Mouse (Mus musculus): ENCODE results near the gene Tchh. TPM values are rescaled to one million over a fixed set of nuclear protein-coding genes. Genes with fewer than 3 reads are reported as not detected.

The Tchh gene
- total and polyA plus RNA-seq, 3 experiments = not detected

GRCm38 (mm10) chr3:93411905-93412304, 30.2 kb upstream of the Tchh start:
- Histone ChIP-seq H3K9me3 (replicated peaks; ENCODE audit: low read length) (no peaks in the 10 kb centered on the region), H3K4me1 (ENCODE audit: control insufficient read depth in 1 of 2, insufficient read depth in 2 of 2) (peaks cover 0 to 4% of the 10 kb centered on the region in 2 experiments; a peak in 2 of 4 replicates), H3K79me2 (replicated peaks; ENCODE audit: control insufficient read depth, extremely low read depth, insufficient read depth, poor library complexity, severe bottlenecking) (no peaks in the 10 kb centered on the region), H3K9ac (ENCODE audit: insufficient read depth, low read depth) (no peak overlapping the region), H3K36me3 (replicated peaks in 1 of 2; ENCODE audit: control insufficient read depth in 1 of 2, insufficient read depth in 1 of 2, low read length in 1 of 2) (no peaks in the 10 kb centered on the region), H3K27me3 (replicated peaks) (no peaks in the 10 kb centered on the region), H3K27ac (ENCODE audit: insufficient read depth, low read depth) (no peak overlapping the region), H3K4me3 (replicated peaks in 1 of 3; ENCODE audit: low read depth in 2 of 3, low read length in 2 of 3, poor library complexity in 1 of 3) (no peak overlapping the region), H3K4me2 (ENCODE audit: insufficient read depth, low read depth, poor library complexity, severe bottlenecking) (no peak overlapping the region)
- in situ Hi-C loops (cut with MboI; ENCODE audit: low pct_ligation_motif_present, low pct_unique_long_range_greater_than_20kb, low sequenced_read_pairs) (no loop called here), dilution Hi-C loops (cut with MboI; ENCODE audit: extremely low pct_ligation_motif_present, extremely low pct_unique_long_range_greater_than_20kb, low sequenced_read_pairs) (no loop called here)
- TF ChIP-seq MAZ (IDR thresholded peaks at IDR 0.05; ENCODE audit: low read depth, low read length) = no peak
- no peak for TF ChIP-seq GABPA (IDR thresholded peaks at IDR 0.05; ENCODE audit: insufficient replicate concordance, low read depth, low read length)
- no peak for TF ChIP-seq USF2 (conservative IDR thresholded peaks at IDR 0.05; ENCODE audit: low read depth, low read length)
- TF ChIP-seq ELF1 (IDR thresholded peaks at IDR 0.05; ENCODE audit: low read depth, low read length) = no peak
- no peak for TF ChIP-seq UBTF (IDR thresholded peaks at IDR 0.05; ENCODE audit: low read depth, low read length)
- no peak for TF ChIP-seq NRF1 (IDR thresholded peaks at IDR 0.05; ENCODE audit: low read depth, low read length)
- no peak for TF ChIP-seq MAX (IDR thresholded peaks at IDR 0.05; ENCODE audit: low read length)
- no peak for TF ChIP-seq BHLHE40 (IDR thresholded peaks at IDR 0.05; ENCODE audit: low read depth, low read length)
- TF ChIP-seq CHD1 (IDR thresholded peaks at IDR 0.05; ENCODE audit: low read depth, low read length) = no peak
- TF ChIP-seq TCF12 (IDR thresholded peaks at IDR 0.05; ENCODE audit: low read depth, low read length) = no peak
- TF ChIP-seq PAX5 (IDR thresholded peaks at IDR 0.05; ENCODE audit: low read length) = no peak
- no peak for TF ChIP-seq CHD2 (IDR thresholded peaks at IDR 0.05; ENCODE audit: low read length)
- TF ChIP-seq MEF2A (IDR thresholded peaks at IDR 0.05; ENCODE audit: borderline replicate concordance, low read depth, low read length) = no peak
- TF ChIP-seq POLR2AphosphoS2 (IDR thresholded peaks at IDR 0.05; ENCODE audit: low read depth, low read length) = no peak
- no peak for TF ChIP-seq HCFC1 (IDR thresholded peaks at IDR 0.05; ENCODE audit: low read depth, low read length)
- TF ChIP-seq EP300 (IDR thresholded peaks at IDR 0.05; ENCODE audit: low read length) = no peak
- no peak for TF ChIP-seq JUND (conservative IDR thresholded peaks at IDR 0.05; ENCODE audit: low read depth, low read length)
- no peak for TF ChIP-seq MAFK (IDR thresholded peaks at IDR 0.05; ENCODE audit: insufficient replicate concordance, low read length)
- no peak for TF ChIP-seq KAT2A (IDR thresholded peaks at IDR 0.05; ENCODE audit: insufficient replicate concordance, low read length)
- DNase-seq (ENCODE audit: extremely low read depth) = peak; percentile 2

GRCm38 (mm10) chr3:93431673-93432072, 10.5 kb upstream of the Tchh start:
- dilution Hi-C loops (cut with MboI; ENCODE audit: extremely low pct_ligation_motif_present, extremely low pct_unique_long_range_greater_than_20kb, low sequenced_read_pairs) = no loop called here
- no peak for DNase-seq (ENCODE audit: extremely low read depth)
- in situ Hi-C loops (cut with MboI; ENCODE audit: low pct_ligation_motif_present, low pct_unique_long_range_greater_than_20kb, low sequenced_read_pairs) = no loop called here

More at GRCm38 (mm10) chr3:93431673-93432072, 10.5 kb upstream of the Tchh start:
- Histone ChIP-seq H3K27ac (ENCODE audit: insufficient read depth, low read depth) (no peak overlapping the region), H3K9ac (ENCODE audit: insufficient read depth, low read depth) (no peak overlapping the region), H3K79me2 (replicated peaks; ENCODE audit: control insufficient read depth, extremely low read depth, insufficient read depth, poor library complexity, severe bottlenecking) (no peaks in the 10 kb centered on the region), H3K27me3 (replicated peaks) (no peaks in the 10 kb centered on the region), H3K9me3 (replicated peaks; ENCODE audit: low read length) (no peaks in the 10 kb centered on the region), H3K36me3 (replicated peaks in 1 of 2; ENCODE audit: control insufficient read depth in 1 of 2, insufficient read depth in 1 of 2, low read length in 1 of 2) (no peaks in the 10 kb centered on the region), H3K4me1 (ENCODE audit: control insufficient read depth in 1 of 2, insufficient read depth in 2 of 2) (no peaks in the 10 kb centered on the region), H3K4me3 (replicated peaks in 1 of 3; ENCODE audit: low read depth in 2 of 3, low read length in 2 of 3, poor library complexity in 1 of 3) (no peak overlapping the region), H3K4me2 (ENCODE audit: insufficient read depth, low read depth, poor library complexity, severe bottlenecking) (no peak overlapping the region)
- TF ChIP-seq MAX (IDR thresholded peaks at IDR 0.05; ENCODE audit: low read length) (no peak), ZC3H11A (IDR thresholded peaks at IDR 0.05; ENCODE audit: low read depth, low read length) (no peak), USF2 (conservative IDR thresholded peaks at IDR 0.05; ENCODE audit: low read depth, low read length) (no peak), TBP (conservative IDR thresholded peaks at IDR 0.05; ENCODE audit: low read depth, low read length) (no peak), ZNF384 (IDR thresholded peaks at IDR 0.05; ENCODE audit: low read depth, low read length) (no peak), TCF12 (IDR thresholded peaks at IDR 0.05; ENCODE audit: low read depth, low read length) (no peak), USF1 (IDR thresholded peaks at IDR 0.05; ENCODE audit: low read depth, low read length) (no peak), JUN (IDR thresholded peaks at IDR 0.05; ENCODE audit: insufficient read depth, low read depth, low read length) (no peak), POLR2AphosphoS2 (IDR thresholded peaks at IDR 0.05; ENCODE audit: low read depth, low read length) (no peak), EP300 (IDR thresholded peaks at IDR 0.05; ENCODE audit: low read length) (no peak), RAD21 (IDR thresholded peaks at IDR 0.05; ENCODE audit: low read depth, low read length) (no peak), MAFK (IDR thresholded peaks at IDR 0.05; ENCODE audit: insufficient replicate concordance, low read length) (no peak), POLR2A (IDR thresholded peaks at IDR 0.05; ENCODE audit: low read depth, low read length) (no peak), UBTF (IDR thresholded peaks at IDR 0.05; ENCODE audit: low read depth, low read length) (no peak), BHLHE40 (IDR thresholded peaks at IDR 0.05; ENCODE audit: low read depth, low read length) (no peak), CTCF (conservative IDR thresholded peaks at IDR 0.05 in 1 of 2, IDR thresholded peaks at IDR 0.05 in 1 of 2; ENCODE audit: low read depth in 2 of 2, low read length in 2 of 2) (no peak)

Measured in CH12.LX (cell line).